Mouse (Mus musculus): ENCODE data around the gene Gm2174. TPM values are rescaled to one million over a fixed set of nuclear protein-coding genes. Genes with fewer than 3 reads are reported as not detected.

The Gm2174 gene
- polyA plus RNA-seq, 1 experiment from 2014 or later: not detected

Other genes with a start within 250 kb of the Gm2174 start
- not detected in 2 replicates for gene Gm773, start 235.1 kb upstream of the Gm2174 start, polyA plus RNA-seq (2016; fragmentation: Nextera tagmentation; extraction: Ambion mirVana)
- gene Zfp449, start 101.6 kb upstream of the Gm2174 start, polyA plus RNA-seq (2016; fragmentation: Nextera tagmentation; extraction: Ambion mirVana): 1.2 and 1.5 TPM in 2 replicates
- gene Smim10l2a, start 73.4 kb upstream of the Gm2174 start, polyA plus RNA-seq (2016; fragmentation: Nextera tagmentation; extraction: Ambion mirVana): 0.83 and 1.0 TPM in 2 replicates
- 43.6 and 43.9 TPM in 2 replicates for gene Ints6l, start 6.9 kb downstream of the Gm2174 start, polyA plus RNA-seq (2016; fragmentation: Nextera tagmentation; extraction: Ambion mirVana)
- not detected in 2 replicates for gene Gm10477, start 76.8 kb downstream of the Gm2174 start, polyA plus RNA-seq (2016; fragmentation: Nextera tagmentation; extraction: Ambion mirVana)
- gene Gm648, start 101.6 kb downstream of the Gm2174 start, polyA plus RNA-seq (2016; fragmentation: Nextera tagmentation; extraction: Ambion mirVana): not detected in 2 replicates
- 14.1 and 14.6 TPM in 2 replicates for gene Mmgt1, start 150.1 kb downstream of the Gm2174 start, polyA plus RNA-seq (2016; fragmentation: Nextera tagmentation; extraction: Ambion mirVana)
- gene Slc9a6, start 161.8 kb downstream of the Gm2174 start, polyA plus RNA-seq (2016; fragmentation: Nextera tagmentation; extraction: Ambion mirVana): 6.0 and 6.4 TPM in 2 replicates